Mouse (Mus musculus): Measurements from ENCODE around the gene 1700037H04Rik. TPM values are rescaled to one million over a fixed set of nuclear protein-coding genes. Genes with fewer than 3 reads are reported as not detected.
A peak's percentile ranks its signal among the peaks of the same experiment; 100 is the strongest.
"Not testable (repeated sequence)": the region's sequence is repeated elsewhere in the genome, so short reads cannot be mapped to it uniquely, and the experiment has no call there.

Gene 1700037H04Rik
- total RNA-seq, 1 experiment from 2014 or later, result 29.2 TPM

GRCm38 (mm10) chr2:131132111-131132888, 27.6 kb downstream of the 1700037H04Rik start:
- no peak for ATAC-seq (replicated peaks; ENCODE audit: low read depth, poor library complexity, severe bottlenecking)

GRCm38 (mm10) chr2:131130849-131131248, 29.0 kb downstream of the 1700037H04Rik start:
- no peak for ATAC-seq (replicated peaks; ENCODE audit: low read depth, poor library complexity, severe bottlenecking)

GRCm38 (mm10) chr2:131129836-131130235, 30.0 kb downstream of the 1700037H04Rik start:
- no peak; the same call in 1 of the 2 replicates for ATAC-seq (replicated peaks; ENCODE audit: low read depth, poor library complexity, severe bottlenecking)

GRCm38 (mm10) chr2:131128636-131129157, 31.2 kb downstream of the 1700037H04Rik start:
- ATAC-seq (replicated peaks; ENCODE audit: low read depth, poor library complexity, severe bottlenecking), result no peak

- ATAC-seq (replicated peaks; ENCODE audit: low read depth, poor library complexity, severe bottlenecking), result no peak
Observed at GRCm38 (mm10) chr2:131128211-131128610, 31.7 kb downstream of the 1700037H04Rik start.

- ATAC-seq (replicated peaks; ENCODE audit: low read depth, poor library complexity, severe bottlenecking), result peak; percentile 48
Observed at GRCm38 (mm10) chr2:131127161-131127730, 32.6 kb downstream of the 1700037H04Rik start, which contains the start of gene Hspa12b. Hspa12b (plus strand) TSS chr2:131127280.

- no peak for ATAC-seq (replicated peaks; ENCODE audit: low read depth, poor library complexity, severe bottlenecking)
Observed at GRCm38 (mm10) chr2:131125964-131126815, 33.7 kb downstream of the 1700037H04Rik start.

- ATAC-seq (replicated peaks; ENCODE audit: low read depth, poor library complexity, severe bottlenecking), result no peak
Observed at GRCm38 (mm10) chr2:131125157-131125963, 34.5 kb downstream of the 1700037H04Rik start.

- peak; percentile 79 for ATAC-seq (replicated peaks; ENCODE audit: low read depth, poor library complexity, severe bottlenecking)
Observed at GRCm38 (mm10) chr2:131124166-131124565, 35.7 kb downstream of the 1700037H04Rik start.

GRCm38 (mm10) chr2:131118968-131119574, 40.8 kb downstream of the 1700037H04Rik start:
- no peak for ATAC-seq (replicated peaks; ENCODE audit: low read depth, poor library complexity, severe bottlenecking)

GRCm38 (mm10) chr2:131105989-131106388, 53.9 kb downstream of the 1700037H04Rik start:
- ATAC-seq (replicated peaks; ENCODE audit: low read depth, poor library complexity, severe bottlenecking), result no peak

GRCm38 (mm10) chr2:131105061-131105460, 54.8 kb downstream of the 1700037H04Rik start:
- ATAC-seq (replicated peaks; ENCODE audit: low read depth, poor library complexity, severe bottlenecking), result not testable (repeated sequence)

GRCm38 (mm10) chr2:131104021-131104420, 55.9 kb downstream of the 1700037H04Rik start:
- no peak for ATAC-seq (replicated peaks; ENCODE audit: low read depth, poor library complexity, severe bottlenecking)

GRCm38 (mm10) chr2:131101530-131101929, 58.4 kb downstream of the 1700037H04Rik start:
- ATAC-seq (replicated peaks; ENCODE audit: low read depth, poor library complexity, severe bottlenecking), result no peak

- no peak for ATAC-seq (replicated peaks; ENCODE audit: low read depth, poor library complexity, severe bottlenecking)
Observed at GRCm38 (mm10) chr2:131097087-131097486, 62.8 kb downstream of the 1700037H04Rik start.

Data from common myeloid progenitor, adult 5-6 weeks (primary cell).